Mouse (Mus musculus) CD8-positive naive resting alpha-beta T cell, adult 2 months (primary cell): ENCODE measurements around the gene Rhob.

Experiments used
- DNase-seq, 2 experiments: peaks; one replicate each; pipeline ENCODE4 v3.0.0; 2022; ENCODE audit warnings: low read depth in 2 of 2, low spot score in 2 of 2

The Rhob gene

DNA sequence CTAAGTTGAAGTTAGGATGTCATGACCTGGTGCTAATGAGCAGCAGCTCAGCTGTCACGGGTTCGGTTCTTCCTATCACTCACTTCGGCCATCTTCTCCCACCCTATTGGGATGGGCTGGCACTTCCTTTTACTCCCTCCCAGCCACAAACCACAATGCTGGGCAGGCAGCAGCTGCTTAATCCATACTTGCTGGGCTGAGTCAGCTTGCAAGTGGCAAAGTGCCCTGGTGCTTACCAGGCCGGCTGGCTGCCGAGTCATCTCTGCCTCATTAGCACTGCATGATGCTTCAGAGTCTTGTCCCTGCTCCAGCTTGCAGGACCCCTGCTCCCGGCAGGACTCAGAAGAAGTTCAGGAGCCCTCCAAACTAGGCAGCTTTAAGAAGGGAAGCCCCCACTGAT is 49.2 kb downstream of the Rhob start:
- DNase-seq, result no peak

DNA sequence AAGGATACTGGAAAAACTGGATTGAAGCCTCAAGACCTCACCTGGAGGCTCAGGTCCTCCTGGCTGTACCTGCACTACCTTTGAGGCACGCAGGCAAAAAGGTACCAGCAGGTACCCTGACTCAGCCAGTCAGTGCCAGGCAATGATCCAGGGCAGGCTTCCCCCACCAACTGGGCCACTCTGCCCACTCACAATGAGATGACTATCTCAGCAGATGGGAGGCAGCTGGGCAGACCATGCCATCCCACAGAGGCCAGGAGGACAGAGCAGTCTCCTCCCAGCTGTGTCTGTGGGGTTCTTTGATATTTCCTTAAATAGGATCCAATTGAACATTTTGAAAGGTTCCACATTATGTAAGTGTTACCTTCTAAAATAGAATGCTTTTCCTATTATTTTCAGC is 49.8 kb downstream of the Rhob start:
- DNase-seq, result no peak
